Comparison of ENCODE assay signal across 13 mouse cellular contexts in the genomic region with DNA sequence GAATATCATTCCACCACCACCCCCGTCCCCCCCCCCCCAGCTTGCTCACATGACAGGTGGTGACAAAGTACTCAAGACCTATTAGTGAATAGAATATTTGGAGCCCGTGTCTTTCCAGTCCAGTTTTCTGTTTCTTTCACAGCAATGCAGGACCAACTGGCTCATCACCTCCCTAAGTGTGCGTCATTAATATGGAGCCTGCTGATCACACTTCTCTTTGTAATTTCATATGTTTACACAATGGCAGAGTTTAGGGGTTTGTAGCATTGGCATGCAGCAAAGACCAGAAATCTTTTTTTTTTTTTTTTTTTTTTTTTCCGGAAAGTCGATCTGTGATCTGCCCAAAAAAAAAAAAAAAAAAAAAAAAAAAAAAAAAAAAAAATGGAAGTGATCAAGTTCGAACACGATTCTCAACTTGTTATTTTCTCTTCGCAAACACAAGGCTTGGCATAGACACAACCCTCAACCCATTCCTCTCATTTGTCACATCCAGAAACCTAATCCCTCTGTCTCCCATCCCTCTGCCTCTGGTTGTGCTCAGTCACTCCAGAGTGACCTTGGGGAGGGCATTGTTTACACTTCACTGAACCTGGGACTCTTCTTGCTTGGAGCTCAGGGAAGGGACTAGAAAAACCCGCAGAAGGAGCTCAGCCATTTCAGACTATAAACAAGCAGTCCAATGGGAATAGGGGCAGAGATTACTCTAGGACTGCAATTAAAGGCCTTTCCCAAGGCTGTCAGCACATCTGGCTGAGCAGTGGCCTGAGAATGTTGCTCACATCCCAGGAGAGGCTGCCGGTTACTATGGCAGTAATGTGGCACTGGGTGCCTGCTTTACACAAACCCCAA.
DNase-seq lines count a peak whose midpoint lies in the region; ATAC-seq and TF ChIP-seq lines count a peak whose summit lies in the region.
"Had no signal": no experiment of that assay in that cellular context is flagged by ENCODE, and none has a peak within 500 bp of the region (broad histone marks: within the 10 kb centered on the region; RNA-seq: fewer than 3 reads in every experiment).

No protein-coding gene starts in this region.

- H3K4me2 ChIP-seq in forebrain, embryonic 13.5 days, result no peak overlapping the region
- H3K4me2 ChIP-seq in forebrain, embryonic 12.5 days, result no peak overlapping the region
- H3K4me2 ChIP-seq: heart, embryonic 13.5 days had no signal

- H3K9ac ChIP-seq in ES-E14 (ENCODE audit: insufficient read depth, low read depth, low read length, poor library complexity, severe bottlenecking), result no peak overlapping the region
- no peak overlapping the region for H3K9ac ChIP-seq in forebrain, embryonic 13.5 days
- H3K9ac ChIP-seq in forebrain, embryonic 12.5 days, result no peak overlapping the region
- H3K9ac ChIP-seq: heart, embryonic 13.5 days had no signal

- peaks cover 0 to 6% of the 10 kb centered on the region in 2 experiments; a peak in 1 of 4 replicates for H3K4me1 ChIP-seq in ES-E14 (ENCODE audit: control insufficient read depth in 2 of 2, insufficient read depth in 2 of 2, low read length in 2 of 2, poor library complexity in 1 of 2)
- peaks cover 19% of the 10 kb centered on the region for H3K4me1 ChIP-seq in limb, embryonic 10.5 days
- no peaks in the 10 kb centered on the region for H3K4me1 ChIP-seq in forebrain, embryonic 13.5 days
- H3K4me1 ChIP-seq in forebrain, embryonic 12.5 days, result no peaks in the 10 kb centered on the region

- no peak for ATAC-seq in forebrain, embryonic 13.5 days
- ATAC-seq in forebrain, embryonic 12.5 days (ENCODE audit: low FRiP score), result no peak

- no peak overlapping the region for H3K27ac ChIP-seq in ES-E14 (ENCODE audit: insufficient read depth, low read depth, low read length, poor library complexity, severe bottlenecking)
- H3K27ac ChIP-seq in limb, embryonic 10.5 days, result peak overlapping the region; percentile 59; the same call in 1 of the 2 replicates
- no peak overlapping the region for H3K27ac ChIP-seq in forebrain, embryonic 13.5 days
- no peak overlapping the region for H3K27ac ChIP-seq in forebrain, embryonic 12.5 days
- H3K27ac ChIP-seq: heart, embryonic 13.5 days had no signal

- in situ Hi-C loops in ES-E14 (cut with MboI; ENCODE audit: low sequenced_read_pairs in 2 of 2, unreplicated experiment in 2 of 2), result no loop called here

- WGBS in limb, embryonic 10.5 days, result 64% methylated on average over 10 of the region's 10 CpGs
- WGBS in forebrain, embryonic 13.5 days, result 70% methylated on average over 10 of the region's 10 CpGs
- WGBS in forebrain, embryonic 12.5 days, result 70% methylated on average over 10 of the region's 10 CpGs

- DNase-seq in heart, adult 11 months, result peak; percentile 90
- DNase-seq in heart, postnatal 4 days, result no peak
- DNase-seq in ES-E14 (ENCODE audit: low read depth, low spot score), result no peak
- DNase-seq in forelimb bud, embryonic 11.5 days (ENCODE audit: low read depth, low spot score), result peak; percentile 21
- DNase-seq in limb, embryonic 10.5 days (ENCODE audit: low spot score), result peak; percentile 35
- no peak for DNase-seq in cerebellum, postnatal 4 days (ENCODE audit: low spot score in 2 of 2)
- DNase-seq: adrenal gland, postnatal 25 days; B cell, adult 2 months; cerebellum, adult 8-10 months; gastrocnemius, postnatal 14 days had no signal

- H3K27me3 ChIP-seq in limb, embryonic 10.5 days (ENCODE audit: low read depth, poor library complexity, severe bottlenecking), result no peaks in the 10 kb centered on the region
- no peaks in the 10 kb centered on the region for H3K27me3 ChIP-seq in forebrain, embryonic 13.5 days
- no peaks in the 10 kb centered on the region for H3K27me3 ChIP-seq in forebrain, embryonic 12.5 days
- H3K27me3 ChIP-seq: heart, embryonic 13.5 days had no signal

- H3K9me3 ChIP-seq in ES-E14 (ENCODE audit: control insufficient read depth, insufficient read depth, low read depth, low read length), result no peaks in the 10 kb centered on the region
- H3K9me3 ChIP-seq in limb, embryonic 10.5 days (replicated peaks), result no peaks in the 10 kb centered on the region
- H3K9me3 ChIP-seq in forebrain, embryonic 13.5 days (replicated peaks), result no peaks in the 10 kb centered on the region
- H3K9me3 ChIP-seq in forebrain, embryonic 12.5 days, result no peaks in the 10 kb centered on the region
- H3K9me3 ChIP-seq: heart, embryonic 13.5 days had no signal

- no peaks in the 10 kb centered on the region for H3K36me3 ChIP-seq in ES-E14 (ENCODE audit: control insufficient read depth, insufficient read depth, low read length, poor library complexity, severe bottlenecking)
- H3K36me3 ChIP-seq in limb, embryonic 10.5 days, result no peaks in the 10 kb centered on the region
- H3K36me3 ChIP-seq in forebrain, embryonic 13.5 days (ENCODE audit: poor library complexity, severe bottlenecking), result no peaks in the 10 kb centered on the region
- H3K36me3 ChIP-seq in forebrain, embryonic 12.5 days (replicated peaks), result no peaks in the 10 kb centered on the region
- H3K36me3 ChIP-seq: heart, embryonic 13.5 days had no signal

- H3K4me3 ChIP-seq in ES-E14 (ENCODE audit: insufficient read depth in 1 of 2, low read depth in 1 of 2, low read length in 2 of 2, poor library complexity in 1 of 2, severe bottlenecking in 1 of 2), result no peak overlapping the region
- H3K4me3 ChIP-seq in limb, embryonic 10.5 days, result no peak overlapping the region
- no peak overlapping the region for H3K4me3 ChIP-seq in forebrain, embryonic 13.5 days
- H3K4me3 ChIP-seq in forebrain, embryonic 12.5 days (replicated peaks), result no peak overlapping the region
- H3K4me3 ChIP-seq: heart, embryonic 13.5 days had no signal

TF ChIP-seq in ES-E14, 5 proteins besides CTCF, POLR2A, EP300 and RAD21:
- peak; percentile 90 for TF ChIP-seq ZNF384 (IDR thresholded peaks at IDR 0.05; ENCODE audit: low read depth, low read length)
- TF ChIP-seq CHD2 (IDR thresholded peaks at IDR 0.05; ENCODE audit: low read depth, low read length), result no peak
TF ChIP-seq in ES-E14: peak in this region for 1.

Comparison
In these comparisons a context has a peak if more than half of its experiments do, and no peak if none do; other contexts are left out.
1. DNase-seq: peak in heart, adult 11 months (single experiment), forelimb bud, embryonic 11.5 days (single experiment) and limb, embryonic 10.5 days (single experiment); none in heart, postnatal 4 days (single experiment), ES-E14 (single experiment) and cerebellum, postnatal 4 days (0 of 2).